21 mouse cellular contexts compared by ENCODE assay signal in the genomic region with DNA sequence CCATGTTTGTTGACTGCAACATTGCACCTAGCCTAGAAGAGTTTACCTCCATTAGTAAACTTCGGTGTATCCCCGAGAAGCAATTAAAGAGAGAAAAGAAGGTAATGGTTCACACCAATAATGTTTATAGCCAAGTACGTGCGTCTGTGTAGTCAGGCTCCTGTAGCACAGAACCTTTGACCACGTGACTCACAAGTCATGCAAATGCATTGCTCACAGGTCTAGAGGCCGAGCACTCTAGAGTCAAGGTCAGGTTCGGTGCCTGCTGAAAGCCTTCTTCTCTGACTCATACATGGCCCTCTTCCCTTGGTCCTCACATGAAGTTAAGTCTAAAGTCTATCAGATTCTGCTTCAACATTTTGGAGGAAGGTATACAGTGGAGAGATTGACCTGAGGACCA. TPM values are rescaled to one million over a fixed set of nuclear protein-coding genes. Genes with fewer than 3 reads are reported as not detected.
DNase-seq lines count a peak whose midpoint lies in the region; ATAC-seq lines count a peak whose summit lies in the region.
"Had no signal": no experiment of that assay in that cellular context is flagged by ENCODE, and none has a peak within 500 bp of the region (broad histone marks: within the 10 kb centered on the region; RNA-seq: fewer than 3 reads in every experiment).

No protein-coding gene starts in this region.

- no peak overlapping the region for H3K4me3 ChIP-seq in heart, embryonic 11.5 days (ENCODE audit: low read depth, low read length)
- H3K4me3 ChIP-seq: forebrain, embryonic 10.5 days; gastrocnemius, adult 2 months; hindbrain, embryonic 12.5 days had no signal

- WGBS in heart, embryonic 11.5 days (ENCODE audit: insufficient replicate concordance), result 80% methylated on average over 7 of the region's 7 CpGs

- DNase-seq in heart, adult 11 months, result peak; percentile 48
- peak; percentile 37 for DNase-seq in R1 (ENCODE audit: low read depth, low spot score)
- DNase-seq in adrenal gland, postnatal 14 days, result peak; percentile 14
- no peak for DNase-seq in urinary bladder, postnatal 25 days (ENCODE audit: low spot score)
- DNase-seq in kidney, postnatal 36 days, result no peak
- no peak for DNase-seq in neural tube, embryonic 10.5 days (ENCODE audit: extremely low spot score, low spot score)
- DNase-seq: cerebellum, adult 11-12 months; cerebellum, adult 9-10 months; cerebellum, postnatal 25 days; gastrocnemius, adult 2 months; gastrocnemius, postnatal 25 days; heart, postnatal 10 days; heart, postnatal 4 days; kidney, adult 11 months; kidney, adult 9 months had no signal

- no peaks in the 10 kb centered on the region for H3K9me3 ChIP-seq in heart, embryonic 11.5 days (replicated peaks; ENCODE audit: control insufficient read depth, low read length)
- H3K9me3 ChIP-seq: forebrain, embryonic 10.5 days; G1E; hindbrain, embryonic 12.5 days had no signal

- ATAC-seq in heart, embryonic 11.5 days (replicated peaks; ENCODE audit: insufficient number of reproducible peaks, low FRiP score, low TSS enrichment), result no peak
- ATAC-seq: activated CD4-positive, CD25-positive, alpha-beta regulatory T cell, adult 4 months; forebrain, embryonic 14.5 days had no signal

- H3K9ac ChIP-seq in heart, embryonic 11.5 days (ENCODE audit: low read depth, low read length), result no peak overlapping the region
- H3K9ac ChIP-seq: hindbrain, embryonic 12.5 days had no signal

- no peaks in the 10 kb centered on the region for H3K27me3 ChIP-seq in heart, embryonic 11.5 days (ENCODE audit: control insufficient read depth, insufficient read depth, low read length)
- H3K27me3 ChIP-seq: hindbrain, embryonic 12.5 days had no signal

- H3K27ac ChIP-seq in heart, embryonic 11.5 days (ENCODE audit: low read depth, low read length), result no peak overlapping the region
- H3K27ac ChIP-seq: forebrain, embryonic 10.5 days; gastrocnemius, adult 2 months; hindbrain, embryonic 12.5 days had no signal

- no peaks in the 10 kb centered on the region for H3K36me3 ChIP-seq in heart, embryonic 11.5 days (ENCODE audit: control insufficient read depth, insufficient read depth, low read length)
- H3K36me3 ChIP-seq: forebrain, embryonic 10.5 days; G1E; hindbrain, embryonic 12.5 days had no signal

- H3K4me2 ChIP-seq in heart, embryonic 11.5 days, result no peak overlapping the region
- H3K4me2 ChIP-seq: hindbrain, embryonic 12.5 days had no signal

- no peaks in the 10 kb centered on the region for H3K4me1 ChIP-seq in heart, embryonic 11.5 days (ENCODE audit: control insufficient read depth, insufficient read depth, low read length)
- H3K4me1 ChIP-seq: hindbrain, embryonic 12.5 days had no signal

RNA-seq across cellular contexts. Expression of a gene that starts 54.3 kb away (rescaled TPM):
- polyA plus RNA-seq in heart, embryonic 11.5 days (2014; fragmentation: Nextera tagmentation; extraction: Ambion mirVana), result 1.8 and 4.6 TPM in 2 replicates
- total RNA-seq in adrenal gland, postnatal 14 days (2021), result 4.9 and 8.0 TPM in 2 replicates

Comparison
In these comparisons a context has a peak if more than half of its experiments do, and no peak if none do; other contexts are left out.
1. DNase-seq: peak in heart, adult 11 months (single experiment), R1 (single experiment) and adrenal gland, postnatal 14 days (single experiment); none in urinary bladder, postnatal 25 days (single experiment), kidney, postnatal 36 days (0 of 2) and neural tube, embryonic 10.5 days (single experiment).